8 mouse cellular contexts compared by ENCODE assay signal in the genomic region with DNA sequence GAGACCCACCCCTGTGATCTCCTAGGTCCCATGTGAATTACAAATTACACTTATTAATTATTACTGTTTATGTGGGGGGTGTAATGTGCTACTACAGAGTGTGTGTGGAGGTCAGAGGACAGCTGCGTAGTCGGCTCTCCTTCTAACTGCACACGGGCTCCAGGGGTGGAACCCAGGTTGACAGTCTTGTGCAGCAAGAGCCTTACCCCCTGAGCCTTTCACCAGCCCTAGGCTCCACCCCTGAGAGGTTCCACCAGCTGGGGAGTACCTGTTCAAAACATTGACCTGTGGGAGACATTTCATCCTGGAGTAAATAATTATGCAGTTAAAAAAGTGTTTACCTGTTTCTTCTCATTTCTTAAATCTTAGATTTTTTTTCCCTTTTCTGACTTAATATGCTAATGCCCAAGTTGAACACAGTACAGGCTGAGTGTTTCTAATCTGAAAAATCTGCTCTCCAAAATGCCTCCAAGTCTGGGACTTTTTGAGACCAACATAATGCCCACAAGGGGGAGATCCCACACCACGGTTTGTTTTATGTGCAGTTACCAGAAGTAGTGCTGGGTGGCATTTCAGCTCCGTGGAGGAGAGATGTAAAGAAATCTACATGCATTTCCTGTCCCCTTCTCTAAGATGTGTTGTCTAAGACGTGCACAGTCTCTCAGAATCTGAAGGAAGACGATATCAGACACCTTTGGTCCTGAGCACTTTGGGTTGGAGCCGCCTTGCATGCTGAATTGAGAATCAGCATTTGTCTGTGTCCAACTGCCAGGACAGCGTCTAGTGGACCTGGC. TPM values are rescaled to one million over a fixed set of nuclear protein-coding genes. Genes with fewer than 3 reads are reported as not detected.
DNase-seq lines count a peak whose midpoint lies in the region; ATAC-seq and TF ChIP-seq lines count a peak whose summit lies in the region.

No protein-coding gene starts in this region.

- no peak overlapping the region for H3K27ac ChIP-seq in cerebellum, adult 2 months (ENCODE audit: insufficient read depth, low read length)
- H3K27ac ChIP-seq in forebrain, embryonic 12.5 days, result no peak overlapping the region
- H3K27ac ChIP-seq in kidney, embryonic 14.5 days (ENCODE audit: low read depth, low read length), result 0 out of 2 replicates have a peak overlapping the region, but pooled peaks have one; percentile 2

- peak; percentile 31; the same call in 1 of the 2 replicates for TF ChIP-seq CTCF in cerebellum, adult 2 months (IDR thresholded peaks at IDR 0.05; ENCODE audit: borderline replicate concordance, insufficient read depth, low read depth, low read length)

- TF ChIP-seq POLR2A in cerebellum, adult 2 months (IDR thresholded peaks at IDR 0.05; ENCODE audit: borderline replicate concordance, insufficient read depth, low read length), result no peak

- peak in 1 of 2 experiments; percentile 12 for DNase-seq in cerebellum, adult 2 months
- DNase-seq in cerebellum, adult 9-11 months, result no peak
- DNase-seq in ES-CJ7 (ENCODE audit: low read depth, low spot score), result peak; percentile 50
- peak; percentile 58 to 69 for DNase-seq in thymus, postnatal 10 days (ENCODE audit: low spot score in 2 of 2)
- no peak for DNase-seq in gastrocnemius, adult 8-10 months (ENCODE audit: low spot score in 2 of 2)

- H3K9ac ChIP-seq in forebrain, embryonic 12.5 days, result no peak overlapping the region
- 0 out of 2 replicates have a peak overlapping the region, but pooled peaks have one; percentile 5 for H3K9ac ChIP-seq in kidney, embryonic 14.5 days (ENCODE audit: low read depth, low read length)

- WGBS in cerebellum, adult 2 months, result 43% methylated on average over 9 of the region's 9 CpGs
- 45% methylated on average over 9 of the region's 9 CpGs for WGBS in forebrain, embryonic 12.5 days
- 32% methylated on average over 9 of the region's 9 CpGs for WGBS in kidney, embryonic 14.5 days

- no peak overlapping the region for H3K4me3 ChIP-seq in cerebellum, adult 2 months (replicated peaks; ENCODE audit: insufficient read depth, low read depth, low read length)
- no peak overlapping the region for H3K4me3 ChIP-seq in forebrain, embryonic 12.5 days (replicated peaks)
- H3K4me3 ChIP-seq in kidney, embryonic 14.5 days (ENCODE audit: low read length), result no peak overlapping the region

- H3K9me3 ChIP-seq in forebrain, embryonic 12.5 days, result no peaks in the 10 kb centered on the region
- no peaks in the 10 kb centered on the region for H3K9me3 ChIP-seq in kidney, embryonic 14.5 days (ENCODE audit: control insufficient read depth, low read length)

- H3K4me1 ChIP-seq in cerebellum, adult 2 months (ENCODE audit: control insufficient read depth, insufficient read depth, low read length), result peaks cover 9% of the 10 kb centered on the region; the same call in 1 of the 2 replicates
- H3K4me1 ChIP-seq in forebrain, embryonic 12.5 days, result peaks cover 14% of the 10 kb centered on the region
- H3K4me1 ChIP-seq in kidney, embryonic 14.5 days (ENCODE audit: control insufficient read depth, insufficient read depth, low read length), result peaks cover 8% of the 10 kb centered on the region; the same call in 1 of the 2 replicates

- no peaks in the 10 kb centered on the region for H3K36me3 ChIP-seq in forebrain, embryonic 12.5 days (replicated peaks)
- H3K36me3 ChIP-seq in kidney, embryonic 14.5 days (ENCODE audit: control insufficient read depth, insufficient read depth, low read length), result no peaks in the 10 kb centered on the region

- no peak for ATAC-seq in forebrain, embryonic 12.5 days (ENCODE audit: low FRiP score)
- ATAC-seq in kidney, embryonic 14.5 days (ENCODE audit: low FRiP score, low TSS enrichment), result peak; percentile 47; the same call in 1 of the 2 replicates
- ATAC-seq in megakaryocyte-erythroid progenitor cell, adult 5-6 weeks (replicated peaks; ENCODE audit: low FRiP score, low TSS enrichment, poor library complexity, severe bottlenecking), result peak; percentile 54; the same call in 1 of the 2 replicates

- no peaks in the 10 kb centered on the region for H3K27me3 ChIP-seq in cerebellum, adult 2 months (ENCODE audit: control insufficient read depth, insufficient read depth, low read length)
- 0 out of 2 replicates have a peak, but pooled peaks cover 7% of the 10 kb centered on the region for H3K27me3 ChIP-seq in forebrain, embryonic 12.5 days
- H3K27me3 ChIP-seq in kidney, embryonic 14.5 days (ENCODE audit: control insufficient read depth, insufficient read depth, low read length), result no peaks in the 10 kb centered on the region

- H3K4me2 ChIP-seq in forebrain, embryonic 12.5 days, result peak overlapping the region; percentile 4; the same call in 1 of the 2 replicates
- H3K4me2 ChIP-seq in kidney, embryonic 14.5 days (replicated peaks; ENCODE audit: low read depth, low read length), result no peak overlapping the region

RNA-seq across cellular contexts. Expression of gene Exoc6, which starts 9.3 kb away (rescaled TPM):
- 12.8 and 13.1 TPM in 2 replicates for polyA plus RNA-seq in cerebellum, adult 2 months (2012; rRNA removed)
- polyA plus RNA-seq in forebrain, embryonic 12.5 days (2016; fragmentation: Nextera tagmentation; extraction: Ambion mirVana), result 9.7 and 11.4 TPM in 2 replicates
- polyA plus RNA-seq in kidney, embryonic 14.5 days (2014; fragmentation: Nextera tagmentation; extraction: Ambion mirVana), result 14.2 and 26.8 TPM in 2 replicates
- total RNA-seq in megakaryocyte-erythroid progenitor cell, adult 5-6 weeks (2014; fragmentation: Nextera tagmentation), result 46.9 and 49.2 TPM in 2 replicates
- total RNA-seq in megakaryocyte-erythroid progenitor cell, adult 5-6 weeks (2017), result 104 and 109 TPM in 2 replicates
- total RNA-seq in gastrocnemius, adult 8-10 months (2022), result 10 to 100 TPM; 53.9 to 59.3 (median 55.6) TPM

Comparison
In these comparisons a context has a peak if more than half of its experiments do, and no peak if none do; other contexts are left out.
1. DNase-seq: peak in ES-CJ7 (single experiment) and thymus, postnatal 10 days (2 of 2); none in cerebellum, adult 9-11 months (single experiment) and gastrocnemius, adult 8-10 months (0 of 2).